Mouse (Mus musculus) embryonic fibroblast, embryonic 13.5 days (primary cell): ENCODE data around the gene Impg1.

Experiments
- CTCF ChIP-seq: IDR thresholded peaks from 2 replicates; pipeline ENCODE4 v1.5.1; 2011; ENCODE audit warnings: mild to moderate bottlenecking, control low read depth, low read length, moderate library complexity, borderline replicate concordance; ENCODE audit not compliant: insufficient read depth
- POLR2A ChIP-seq: IDR thresholded peaks from 2 replicates; pipeline ENCODE4 v1.6.1; 2011; ENCODE audit warnings: low read depth, mild to moderate bottlenecking, control low read depth, low read length, moderate library complexity

- TF ChIP-seq CTCF: no peak
- TF ChIP-seq POLR2A: no peak
These were observed 133.1 kb downstream of the Impg1 start for GRCm38 (mm10) chr9:80332153-80332552.
